Mouse (Mus musculus): ENCODE data around the gene Nostrin. TPM values are rescaled to one million over a fixed set of nuclear protein-coding genes. Genes with fewer than 3 reads are reported as not detected.

Nostrin gene
- total and polyA plus RNA-seq, 3 experiments: 0.47 TPM; not detected in 2

DNA sequence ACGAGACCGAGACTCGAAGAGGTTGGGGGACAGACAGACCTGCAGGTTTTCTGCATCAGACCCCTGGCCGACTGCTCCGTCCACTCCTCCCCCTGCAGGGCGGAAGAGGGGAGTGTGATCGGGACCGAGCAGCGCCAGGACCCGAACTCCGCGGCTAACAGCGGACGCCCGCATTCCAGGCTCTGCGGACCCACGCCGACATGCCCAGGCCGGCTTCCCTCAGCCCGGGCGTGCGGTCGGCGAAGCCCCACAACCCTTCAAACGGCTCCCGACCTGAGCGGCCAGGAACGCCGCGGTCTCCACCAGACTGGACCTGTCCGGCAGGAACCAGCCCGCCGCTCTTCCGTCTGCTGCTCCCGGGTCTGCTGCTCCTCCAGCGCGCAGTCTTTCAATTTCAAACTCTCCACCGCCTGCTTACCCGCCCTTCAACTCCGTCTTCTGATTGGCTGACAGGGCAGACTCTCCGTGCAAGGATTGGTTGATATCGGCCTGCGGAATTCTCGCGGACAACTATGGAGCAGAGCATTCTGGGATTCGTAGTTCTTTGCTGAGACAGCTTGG lies 70.3 kb downstream of the Nostrin start, which contains the start of gene Spc25:
Gene Spc25, minus strand, starts transcription at position 404 of the 561 bp plus-strand sequence.
- peaks cover 5 to 6% of the 10 kb centered on the region in 2 experiments; a peak in 3 of 4 replicates for H3K36me3 ChIP-seq (ENCODE audit: control insufficient read depth in 1 of 2, insufficient read depth in 2 of 2, low read length in 2 of 2)
- peaks cover 5% of the 10 kb centered on the region; the same call in 1 of the 2 replicates for H3K79me2 ChIP-seq (ENCODE audit: control insufficient read depth, insufficient read depth, low read length, poor library complexity)
- H3K9me3 ChIP-seq (replicated peaks; ENCODE audit: insufficient read depth, low read length): no peaks in the 10 kb centered on the region
- peak within 1 kb of the TSS; percentile 34 for H3K27ac ChIP-seq (ENCODE audit: control insufficient read depth, low read depth, low read length)
- DNase-seq (ENCODE audit: low read depth, low spot score): peak; percentile 97
- H3K9ac ChIP-seq (ENCODE audit: control insufficient read depth, low read depth, low read length, poor library complexity, severe bottlenecking): peak within 1 kb of the TSS; percentile 90
- 0 out of 4 replicates have a peak, but pooled peaks cover 0 to 2% of the 10 kb centered on the region in 2 experiments for H3K4me1 ChIP-seq (ENCODE audit: control insufficient read depth in 1 of 2, insufficient read depth in 2 of 2, low read length in 2 of 2)
- H3K27me3 ChIP-seq (ENCODE audit: control insufficient read depth in 1 of 2, insufficient read depth in 2 of 2, low read length in 2 of 2): no peaks in the 10 kb centered on the region
- peak within 1 kb of the TSS; percentile 69 to 80 for H3K4me3 ChIP-seq (ENCODE audit: control insufficient read depth in 1 of 2, insufficient read depth in 1 of 2, low read depth in 2 of 2, low read length in 2 of 2)
- peak; percentile 88 for TF ChIP-seq KAT2A (conservative IDR thresholded peaks at IDR 0.05; ENCODE audit: low read depth, low read length)
- peak; percentile 99 for TF ChIP-seq HCFC1 (IDR thresholded peaks at IDR 0.05; ENCODE audit: low read depth, low read length)
- peak; percentile 31; the same call in 1 of the 2 replicates for TF ChIP-seq NRF1 (IDR thresholded peaks at IDR 0.05; ENCODE audit: insufficient read depth, low read depth, low read length, poor library complexity, severe bottlenecking)
- peak; percentile 74; the same call in 1 of the 2 replicates for TF ChIP-seq ZMIZ1 (IDR thresholded peaks at IDR 0.05; ENCODE audit: low read depth, low read length)
- TF ChIP-seq TCF12 (IDR thresholded peaks at IDR 0.05; ENCODE audit: low read depth, low read length): peak; percentile 33; the same call in 1 of the 2 replicates
- TF ChIP-seq ETS1 (IDR thresholded peaks at IDR 0.05; ENCODE audit: low read depth, low read length): no peak
- TF ChIP-seq ZKSCAN1 (IDR thresholded peaks at IDR 0.05; ENCODE audit: low read depth, low read length): no peak
- TF ChIP-seq UBTF (IDR thresholded peaks at IDR 0.05; ENCODE audit: borderline replicate concordance, insufficient read depth, low read depth, low read length): no peak
- no peak for TF ChIP-seq GABPA (IDR thresholded peaks at IDR 0.05; ENCODE audit: low read depth, low read length)
- TF ChIP-seq E2F4 (IDR thresholded peaks at IDR 0.05; ENCODE audit: borderline replicate concordance, low read depth, low read length): peak; percentile 73; the same call in 1 of the 2 replicates
- no peak for TF ChIP-seq GATA1 (IDR thresholded peaks at IDR 0.05; ENCODE audit: low read depth, low read length)
- no peak for TF ChIP-seq RAD21 (IDR thresholded peaks at IDR 0.05; ENCODE audit: low read depth, low read length)
- TF ChIP-seq EP300 (IDR thresholded peaks at IDR 0.05; ENCODE audit: low read depth in 1 of 2, low read length in 2 of 2): no peak
- peak; percentile 99 for TF ChIP-seq CHD2 (IDR thresholded peaks at IDR 0.05; ENCODE audit: low read length)
- TF ChIP-seq MAZ (IDR thresholded peaks at IDR 0.05; ENCODE audit: low read depth, low read length): no peak
- TF ChIP-seq BHLHE40 (IDR thresholded peaks at IDR 0.05; ENCODE audit: borderline replicate concordance, low read depth, low read length): no peak
- no peak for TF ChIP-seq SMC3 (IDR thresholded peaks at IDR 0.05; ENCODE audit: low read depth, low read length)
- no peak for TF ChIP-seq ELF1 (IDR thresholded peaks at IDR 0.05; ENCODE audit: low read depth, low read length)
- TF ChIP-seq MXI1 (IDR thresholded peaks at IDR 0.05; ENCODE audit: low read depth, low read length): no peak; the same call in 1 of the 2 replicates
- no peak for TF ChIP-seq USF1 (IDR thresholded peaks at IDR 0.05; ENCODE audit: low read depth, low read length)
- TF ChIP-seq RCOR1 (IDR thresholded peaks at IDR 0.05; ENCODE audit: low read depth, low read length): no peak
- TF ChIP-seq POLR2A (IDR thresholded peaks at IDR 0.05; ENCODE audit: control insufficient read depth in 1 of 2, insufficient read depth in 1 of 2, low read depth in 1 of 2, low read length in 2 of 2, poor library complexity in 1 of 2): peak; percentile 71 to 91; a peak in 3 of 4 replicates
- TF ChIP-seq TAL1 (IDR thresholded peaks at IDR 0.05; ENCODE audit: low read length): no peak
- TF ChIP-seq ZC3H11A (IDR thresholded peaks at IDR 0.05; ENCODE audit: low read depth, low read length): no peak
- TF ChIP-seq POLR2AphosphoS2 (IDR thresholded peaks at IDR 0.05; ENCODE audit: low read length): peak; percentile 89
- peak; percentile 7; the same call in 1 of the 2 replicates for TF ChIP-seq MAX (IDR thresholded peaks at IDR 0.05; ENCODE audit: low read length)
- peak; percentile 76 for TF ChIP-seq TBP (IDR thresholded peaks at IDR 0.05; ENCODE audit: low read depth, low read length)
- no peak for TF ChIP-seq POLR2AphosphoS5 (IDR thresholded peaks at IDR 0.05; ENCODE audit: borderline replicate concordance, low read depth, low read length)
- peak; percentile 77 for TF ChIP-seq SIN3A (IDR thresholded peaks at IDR 0.05; ENCODE audit: low read length)
- no peak for TF ChIP-seq MYB (IDR thresholded peaks at IDR 0.05; ENCODE audit: low read depth, low read length)
- no peak for TF ChIP-seq ZNF384 (IDR thresholded peaks at IDR 0.05; ENCODE audit: low read depth, low read length)
- no peak for TF ChIP-seq MEF2A (IDR thresholded peaks at IDR 0.05; ENCODE audit: extremely low read depth, insufficient replicate concordance, low read depth, low read length, poor library complexity, severe bottlenecking)
- no peak for TF ChIP-seq CHD1 (IDR thresholded peaks at IDR 0.05; ENCODE audit: low read depth, low read length)
- TF ChIP-seq JUND (IDR thresholded peaks at IDR 0.05; ENCODE audit: low read depth, low read length): no peak
- no peak for TF ChIP-seq USF2 (IDR thresholded peaks at IDR 0.05; ENCODE audit: borderline replicate concordance in 1 of 2, insufficient read depth in 1 of 2, low read depth in 1 of 2, low read length in 2 of 2)
- no peak for TF ChIP-seq MAFK (IDR thresholded peaks at IDR 0.05; ENCODE audit: borderline replicate concordance, low read depth, low read length)
